Mouse (Mus musculus) liver, embryonic 14.5 days (tissue): ENCODE measurements around the gene 4933427D14Rik.

Experiments
- CTCF ChIP-seq: IDR thresholded peaks from 2 replicates; pipeline ENCODE4 v1.5.1; 2016; ENCODE audit warnings: antibody characterized with exemption, low read depth, control low read depth
- EP300 ChIP-seq: IDR thresholded peaks from 2 replicates; pipeline ENCODE4 v1.6.1; 2016; ENCODE audit warnings: antibody characterized with exemption, low read depth

DNA sequence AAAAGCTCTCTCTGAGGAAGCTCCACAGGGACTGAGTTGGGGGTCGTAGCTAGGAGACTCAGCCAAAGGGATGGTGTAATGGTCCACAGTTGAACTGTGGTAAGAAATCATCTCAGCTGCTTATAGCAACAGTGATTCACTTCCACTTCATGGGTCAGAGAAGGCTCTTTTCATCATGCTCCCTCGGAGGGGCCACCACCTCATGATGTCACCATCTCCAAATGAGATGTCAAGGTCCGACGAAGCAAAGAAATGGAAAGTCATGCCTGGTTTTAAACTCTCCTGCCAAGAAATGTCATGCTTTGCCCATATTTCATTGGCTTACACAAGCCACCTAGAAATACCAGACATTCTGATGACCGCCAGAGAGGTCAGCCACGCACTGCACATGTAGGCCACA lies 86.9 kb downstream of the 4933427D14Rik start:
- TF ChIP-seq EP300 (no peak), CTCF (no peak)
